Mouse (Mus musculus) ES-E14 (cell line): ENCODE results near the gene Lrrc46.

Experiments used
- HCFC1 ChIP-seq: IDR thresholded peaks from 2 replicates; pipeline ENCODE4 v1.6.1; 2012; ENCODE audit warnings: low read length, inconsistent platforms, borderline replicate concordance; ENCODE audit not compliant: insufficient read depth
- MAFK ChIP-seq: IDR thresholded peaks from 2 replicates; pipeline ENCODE4 v1.6.1; 2014; ENCODE audit warnings: mild to moderate bottlenecking, low read depth, low read length, inconsistent platforms; ENCODE audit not compliant: insufficient read depth
- ZC3H11A ChIP-seq: IDR thresholded peaks from 2 replicates; pipeline ENCODE4 v1.6.1; 2012; ENCODE audit warnings: low read depth, mild to moderate bottlenecking, inconsistent platforms, low read length, borderline replicate concordance
- ZNF384 ChIP-seq: IDR thresholded peaks from 2 replicates; pipeline ENCODE4 v1.6.1; 2012; ENCODE audit warnings: low read depth, low read length, inconsistent platforms

- TF ChIP-seq ZC3H11A (no peak), MAFK (no peak), HCFC1 (no peak), ZNF384 (no peak)
Observed at GRCm38 (mm10) chr11:96991501-96991900, 49.7 kb downstream of the Lrrc46 start.
